Mouse (Mus musculus) embryonic facial prominence, embryonic 15.5 days (tissue): Measurements from ENCODE around the gene Cenpv. TPM values are rescaled to one million over a fixed set of nuclear protein-coding genes. Genes with fewer than 3 reads are reported as not detected.
A peak's percentile ranks its signal among the peaks of the same experiment; 100 is the strongest.
"Not testable (repeated sequence)": the region's sequence is repeated elsewhere in the genome, so short reads cannot be mapped to it uniquely, and the experiment has no call there.

Source experiments
- ATAC-seq: fragments of 200-750 bp; cut with Nextera tagmentation; 2 replicates; pipeline ENCODE4 v1.8.0; 2017; ENCODE audit warnings: low read depth, moderate TSS enrichment; ENCODE audit not compliant: insufficient number of reproducible peaks, low FRiP score, low TSS enrichment
- H3K27ac ChIP-seq: fragments of 300-500 bp; sonication (generic); replicated peaks from 2 replicates; pipeline ENCODE4 v1.5.1; 2015; ENCODE audit warnings: mild to moderate bottlenecking, inconsistent platforms
- H3K27me3 ChIP-seq: fragments of 300-500 bp; sonication (generic); 2 replicates; pipeline ENCODE4 v1.6.1; 2015; ENCODE audit warnings: inconsistent platforms
- H3K36me3 ChIP-seq: fragments of 300-500 bp; sonication (generic); 2 replicates; pipeline ENCODE4 v1.6.1; 2015; ENCODE audit warnings: mild to moderate bottlenecking, inconsistent platforms
- H3K4me1 ChIP-seq: fragments of 300-500 bp; sonication (generic); 2 replicates; pipeline ENCODE4 v1.6.1; 2015; ENCODE audit warnings: inconsistent platforms
- H3K4me2 ChIP-seq: fragments of 300-500 bp; sonication (generic); replicated peaks from 2 replicates; pipeline ENCODE4 v1.6.1; 2015; ENCODE audit warnings: mild to moderate bottlenecking, inconsistent platforms
- H3K4me3 ChIP-seq: fragments of 300-500 bp; sonication (generic); replicated peaks from 2 replicates; pipeline ENCODE4 v1.5.1; 2015; ENCODE audit warnings: mild to moderate bottlenecking, inconsistent platforms
- H3K9ac ChIP-seq: fragments of 300-500 bp; sonication (generic); 2 replicates; pipeline ENCODE4 v1.6.1; 2015; ENCODE audit warnings: inconsistent platforms
- H3K9me3 ChIP-seq: fragments of 300-500 bp; sonication (generic); replicated peaks from 2 replicates; pipeline ENCODE4 v1.6.1; 2016; ENCODE audit warnings: inconsistent platforms
- WGBS: fragments of 180-500 bp; shearing (Covaris S2); methylation state at CpG from one replicate; pipeline ENCODE4 v1.1.7; 2015; 5-methylcytosine and 5-hydroxymethylcytosine counted together
- polyA plus RNA-seq: library from polyadenylated mRNA; unstranded; fragments of >200 nt; fragmentation: Nextera tagmentation; extraction: Ambion mirVana; gene quantifications from 2 replicates; pipeline ENCODE4 v1.2.1, GENCODE M21; 2015

The Cenpv gene
- polyA plus RNA-seq, 1 experiment from 2014 or later, result 29.0 TPM

- H3K27me3 ChIP-seq, result peaks cover 10% of the 10 kb centered on the region
- H3K9me3 ChIP-seq, result no peaks in the 10 kb centered on the region
- peak overlapping the region; percentile 93 for H3K4me2 ChIP-seq
- H3K9ac ChIP-seq, result no peak overlapping the region
- H3K36me3 ChIP-seq, result 0 out of 2 replicates have a peak, but pooled peaks cover 5% of the 10 kb centered on the region
- H3K27ac ChIP-seq, result no peak overlapping the region; the same call in 1 of the 2 replicates
- ATAC-seq, result no peak
- H3K4me3 ChIP-seq, result peak overlapping the region; percentile 73
- 26% methylated on average over 7 of the region's 7 CpGs for WGBS
- peaks cover 9% of the 10 kb centered on the region; the same call in 1 of the 2 replicates for H3K4me1 ChIP-seq
Observed at GRCm38 (mm10) chr11:62537590-62537989, 1.5 kb downstream of the Cenpv start.

- H3K4me3 ChIP-seq, result peak overlapping the region; percentile 73
- H3K9me3 ChIP-seq, result no peaks in the 10 kb centered on the region
- 61% methylated on average over 8 of the region's 8 CpGs for WGBS
- H3K4me2 ChIP-seq, result peak overlapping the region; percentile 93
- ATAC-seq, result no peak
- peaks cover 9% of the 10 kb centered on the region; the same call in 1 of the 2 replicates for H3K4me1 ChIP-seq
- no peak overlapping the region for H3K27ac ChIP-seq
- no peak overlapping the region for H3K9ac ChIP-seq
- H3K27me3 ChIP-seq, result peaks cover 10% of the 10 kb centered on the region
- H3K36me3 ChIP-seq, result 0 out of 2 replicates have a peak, but pooled peaks cover 6% of the 10 kb centered on the region
Observed at GRCm38 (mm10) chr11:62537089-62537488, 2.0 kb downstream of the Cenpv start.

- ATAC-seq, result no peak
- H3K4me2 ChIP-seq, result no peak overlapping the region
- H3K9ac ChIP-seq, result no peak overlapping the region
- H3K9me3 ChIP-seq, result no peaks in the 10 kb centered on the region
- no peaks in the 10 kb centered on the region; the same call in 1 of the 2 replicates for H3K36me3 ChIP-seq
- H3K4me1 ChIP-seq, result 0 out of 2 replicates have a peak, but pooled peaks cover 5% of the 10 kb centered on the region
- no peaks in the 10 kb centered on the region for H3K27me3 ChIP-seq
- WGBS, result 63% methylated on average over 2 of the region's 2 CpGs
- no peak overlapping the region for H3K4me3 ChIP-seq
- H3K27ac ChIP-seq, result no peak overlapping the region
Observed at GRCm38 (mm10) chr11:62522283-62522682, 16.8 kb downstream of the Cenpv start.

GRCm38 (mm10) chr11:62518991-62519390, 20.1 kb downstream of the Cenpv start:
- H3K4me3 ChIP-seq, result no peak overlapping the region
- H3K27me3 ChIP-seq, result no peaks in the 10 kb centered on the region
- 0 out of 2 replicates have a peak, but pooled peaks have one; percentile 34 for ATAC-seq
- H3K9me3 ChIP-seq, result no peaks in the 10 kb centered on the region
- H3K27ac ChIP-seq, result no peak overlapping the region
- WGBS, result 27% methylated on average over 2 of the region's 2 CpGs
- H3K9ac ChIP-seq, result no peak overlapping the region
- H3K36me3 ChIP-seq, result no peaks in the 10 kb centered on the region
- H3K4me2 ChIP-seq, result no peak overlapping the region
- 0 out of 2 replicates have a peak, but pooled peaks cover 1% of the 10 kb centered on the region for H3K4me1 ChIP-seq

- no peak for ATAC-seq
- Histone ChIP-seq H3K4me1 (peaks cover 8% of the 10 kb centered on the region; the same call in 1 of the 2 replicates), H3K36me3 (no peaks in the 10 kb centered on the region), H3K4me2 (no peak overlapping the region), H3K9ac (no peak overlapping the region), H3K27me3 (no peaks in the 10 kb centered on the region), H3K27ac (no peak overlapping the region), H3K4me3 (no peak overlapping the region), H3K9me3 (no peaks in the 10 kb centered on the region)
- 76% methylated on average over 6 of the region's 6 CpGs for WGBS
Observed at GRCm38 (mm10) chr11:62513311-62513710, 25.8 kb downstream of the Cenpv start.

- no peak overlapping the region for H3K4me2 ChIP-seq
- no peak for ATAC-seq
- H3K27ac ChIP-seq, result no peak overlapping the region
- no peaks in the 10 kb centered on the region for H3K36me3 ChIP-seq
- H3K9ac ChIP-seq, result no peak overlapping the region
- peaks cover 8% of the 10 kb centered on the region; the same call in 1 of the 2 replicates for H3K4me1 ChIP-seq
- no peaks in the 10 kb centered on the region for H3K9me3 ChIP-seq
- WGBS, result 82% methylated on average over 8 of the region's 8 CpGs
- no peaks in the 10 kb centered on the region for H3K27me3 ChIP-seq
- no peak overlapping the region for H3K4me3 ChIP-seq
Observed at GRCm38 (mm10) chr11:62512529-62513080, 26.5 kb downstream of the Cenpv start.

- Histone ChIP-seq H3K9me3 (no peaks in the 10 kb centered on the region), H3K36me3 (no peaks in the 10 kb centered on the region), H3K27me3 (no peaks in the 10 kb centered on the region), H3K4me1 (peaks cover 8% of the 10 kb centered on the region; the same call in 1 of the 2 replicates), H3K4me2 (no peak overlapping the region), H3K4me3 (no peak overlapping the region), H3K27ac (no peak overlapping the region), H3K9ac (no peak overlapping the region)
- WGBS, result 66% methylated on average over 13 of the region's 13 CpGs
- ATAC-seq, result no peak
Observed at GRCm38 (mm10) chr11:62511444-62512202, 27.4 kb downstream of the Cenpv start.

GRCm38 (mm10) chr11:62510956-62511355, 28.1 kb downstream of the Cenpv start:
- no peaks in the 10 kb centered on the region for H3K36me3 ChIP-seq
- H3K9me3 ChIP-seq, result no peaks in the 10 kb centered on the region
- no peak overlapping the region for H3K4me2 ChIP-seq
- H3K4me3 ChIP-seq, result no peak overlapping the region
- no peak for ATAC-seq
- WGBS, result 85% methylated on average over 5 of the region's 5 CpGs
- no peaks in the 10 kb centered on the region for H3K27me3 ChIP-seq
- H3K9ac ChIP-seq, result no peak overlapping the region
- peaks cover 8% of the 10 kb centered on the region; the same call in 1 of the 2 replicates for H3K4me1 ChIP-seq
- no peak overlapping the region for H3K27ac ChIP-seq

GRCm38 (mm10) chr11:62509571-62509970, 29.5 kb downstream of the Cenpv start:
- Histone ChIP-seq H3K36me3 (no peaks in the 10 kb centered on the region), H3K27ac (no peak overlapping the region), H3K27me3 (no peaks in the 10 kb centered on the region), H3K4me2 (no peak overlapping the region), H3K4me1 (peaks cover 8% of the 10 kb centered on the region; the same call in 1 of the 2 replicates), H3K9ac (no peak overlapping the region), H3K9me3 (no peaks in the 10 kb centered on the region), H3K4me3 (no peak overlapping the region)
- WGBS, result 78% methylated on average over 3 of the region's 3 CpGs
- ATAC-seq, result no peak

GRCm38 (mm10) chr11:62508816-62509215, 30.2 kb downstream of the Cenpv start:
- not testable (repeated sequence) for H3K27ac ChIP-seq, H3K4me3 ChIP-seq, H3K9me3 ChIP-seq, H3K36me3 ChIP-seq, H3K27me3 ChIP-seq, H3K4me1 ChIP-seq, H3K4me2 ChIP-seq, H3K9ac ChIP-seq, ATAC-seq
- WGBS, result 96% methylated on average over 5 of the region's 5 CpGs

GRCm38 (mm10) chr11:62508365-62508764, 30.7 kb downstream of the Cenpv start:
- H3K4me3 ChIP-seq, H3K9me3 ChIP-seq, H3K36me3 ChIP-seq, H3K4me2 ChIP-seq, H3K9ac ChIP-seq, ATAC-seq, H3K27me3 ChIP-seq, H3K27ac ChIP-seq, H3K4me1 ChIP-seq: not testable (repeated sequence)
- WGBS, result 95% methylated on average over 13 of the region's 13 CpGs
